Mouse (Mus musculus) hindbrain, embryonic 10.5 days (tissue): Measurements from ENCODE around the gene Cab39l. TPM values are rescaled to one million over a fixed set of nuclear protein-coding genes. Genes with fewer than 3 reads are reported as not detected.
"Not testable (repeated sequence)": the region's sequence is repeated elsewhere in the genome, so short reads cannot be mapped to it uniquely, and the experiment has no call there.

Experiments
- DNase-seq: peaks from one replicate; pipeline ENCODE4 v3.0.0-alpha.2; 2017; ENCODE audit warnings: low spot score
- H3K27ac ChIP-seq: fragments of 300-500 bp; sonication (generic); 2 replicates; pipeline ENCODE4 v1.5.1; 2016; ENCODE audit warnings: mild to moderate bottlenecking, moderate library complexity
- H3K27me3 ChIP-seq: fragments of 300-500 bp; sonication (generic); 2 replicates; pipeline ENCODE4 v1.6.1; 2016; ENCODE audit warnings: mild to moderate bottlenecking; ENCODE audit not compliant: poor library complexity, insufficient read depth, severe bottlenecking
- H3K36me3 ChIP-seq: fragments of 300-500 bp; sonication (generic); 2 replicates; pipeline ENCODE4 v1.6.1; 2016; ENCODE audit warnings: mild to moderate bottlenecking, moderate library complexity
- H3K4me1 ChIP-seq: fragments of 300-500 bp; sonication (generic); replicated peaks from 2 replicates; pipeline ENCODE4 v1.6.1; 2016; ENCODE audit warnings: mild to moderate bottlenecking
- H3K4me3 ChIP-seq: fragments of 300-500 bp; sonication (generic); 2 replicates; pipeline ENCODE4 v1.5.1; 2016; ENCODE audit warnings: mild to moderate bottlenecking, moderate library complexity
- H3K9me3 ChIP-seq: fragments of 300-500 bp; sonication (generic); 2 replicates; pipeline ENCODE4 v1.6.1; 2016; ENCODE audit warnings: mild to moderate bottlenecking, moderate library complexity
- WGBS: fragments of 180-500 bp; shearing (Covaris S2); methylation state at CpG from one replicate; pipeline ENCODE4 v1.1.7; 2016; 5-methylcytosine and 5-hydroxymethylcytosine counted together
- polyA plus RNA-seq: library from polyadenylated mRNA; unstranded; fragments of >200 nt; fragmentation: Nextera tagmentation; extraction: Ambion mirVana; gene quantifications from 2 replicates; pipeline ENCODE4 v1.2.1, GENCODE M21; 2016

The Cab39l gene
- polyA plus RNA-seq, 1 experiment from 2014 or later: 38.3 TPM

- 0 out of 2 replicates have a peak, but pooled peaks cover 6% of the 10 kb centered on the region for H3K36me3 ChIP-seq
- peak overlapping the region; percentile 89 for H3K27ac ChIP-seq
- H3K4me1 ChIP-seq: peaks cover 14% of the 10 kb centered on the region
- peak overlapping the region; percentile 92 for H3K4me3 ChIP-seq
- H3K9me3 ChIP-seq: no peaks in the 10 kb centered on the region
- peaks cover 6% of the 10 kb centered on the region; the same call in 1 of the 2 replicates for H3K27me3 ChIP-seq
- no peak for DNase-seq
- WGBS: 5% methylated on average over 8 of the region's 8 CpGs
These were observed 157.5 kb downstream of the Cab39l start for GRCm38 (mm10) chr14:59598260-59598627.

GRCm38 (mm10) chr14:59604002-59604645 is 163.4 kb downstream of the Cab39l start:
- 67% methylated on average over 5 of the region's 5 CpGs for WGBS
- DNase-seq: no peak
- Histone ChIP-seq H3K27ac (no peak overlapping the region), H3K9me3 (no peaks in the 10 kb centered on the region), H3K36me3 (no peaks in the 10 kb centered on the region), H3K4me1 (no peaks in the 10 kb centered on the region), H3K4me3 (no peak overlapping the region), H3K27me3 (peaks cover 10% of the 10 kb centered on the region)

- Histone ChIP-seq H3K27ac (no peak overlapping the region), H3K36me3 (no peaks in the 10 kb centered on the region), H3K4me3 (no peak overlapping the region), H3K9me3 (no peaks in the 10 kb centered on the region), H3K27me3 (peaks cover 10% of the 10 kb centered on the region), H3K4me1 (no peaks in the 10 kb centered on the region)
- WGBS: 23% methylated on average over 5 of the region's 5 CpGs
- peak; percentile 67 for DNase-seq
These were observed 165.0 kb downstream of the Cab39l start for GRCm38 (mm10) chr14:59605671-59606353.

- Histone ChIP-seq H3K27ac (no peak overlapping the region), H3K4me3 (no peak overlapping the region), H3K4me1 (no peaks in the 10 kb centered on the region), H3K27me3 (peaks cover 10% of the 10 kb centered on the region), H3K9me3 (no peaks in the 10 kb centered on the region), H3K36me3 (no peaks in the 10 kb centered on the region)
- no peak for DNase-seq
- 42% methylated on average over 3 of the region's 3 CpGs for WGBS
These were observed 166.2 kb downstream of the Cab39l start for GRCm38 (mm10) chr14:59607021-59607420.

- no peak overlapping the region for H3K4me3 ChIP-seq
- H3K36me3 ChIP-seq: no peaks in the 10 kb centered on the region
- peak; percentile 53 for DNase-seq
- WGBS: 58% methylated on average over 14 of the region's 14 CpGs
- no peaks in the 10 kb centered on the region for H3K9me3 ChIP-seq
- no peak overlapping the region for H3K27ac ChIP-seq
- H3K27me3 ChIP-seq: peaks cover 4% of the 10 kb centered on the region; the same call in 1 of the 2 replicates
- no peaks in the 10 kb centered on the region for H3K4me1 ChIP-seq
These were observed 172.3 kb downstream of the Cab39l start for GRCm38 (mm10) chr14:59612920-59613625.

GRCm38 (mm10) chr14:59614149-59614548 is 173.4 kb downstream of the Cab39l start:
- not testable (repeated sequence) for H3K27me3 ChIP-seq, H3K4me3 ChIP-seq, H3K9me3 ChIP-seq, H3K36me3 ChIP-seq, H3K4me1 ChIP-seq, DNase-seq, H3K27ac ChIP-seq
- WGBS: 78% methylated on average over 3 of the region's 3 CpGs

- H3K36me3 ChIP-seq: no peaks in the 10 kb centered on the region
- no peaks in the 10 kb centered on the region for H3K4me1 ChIP-seq
- H3K27me3 ChIP-seq: peaks cover 9% of the 10 kb centered on the region
- H3K9me3 ChIP-seq: no peaks in the 10 kb centered on the region
- WGBS: 80% methylated on average over 7 of the region's 7 CpGs
- no peak for DNase-seq
- H3K4me3 ChIP-seq: no peak overlapping the region
- H3K27ac ChIP-seq: no peak overlapping the region
These were observed 176.0 kb downstream of the Cab39l start for GRCm38 (mm10) chr14:59616802-59617201.

- Histone ChIP-seq H3K4me1 (peaks cover 39% of the 10 kb centered on the region), H3K9me3 (no peaks in the 10 kb centered on the region), H3K27me3 (peaks cover 69% of the 10 kb centered on the region), H3K27ac (no peak overlapping the region), H3K36me3 (no peaks in the 10 kb centered on the region), H3K4me3 (0 out of 2 replicates have a peak overlapping the region, but pooled peaks have one; percentile 72)
- WGBS: 31% methylated on average over 9 of the region's 9 CpGs
- DNase-seq: no peak
These were observed 183.6 kb downstream of the Cab39l start for GRCm38 (mm10) chr14:59624326-59624885.

- Histone ChIP-seq H3K36me3 (peaks cover 8% of the 10 kb centered on the region), H3K9me3 (no peaks in the 10 kb centered on the region), H3K27ac (peak within 1 kb of the TSS; percentile 87), H3K4me1 (peaks cover 42% of the 10 kb centered on the region), H3K27me3 (peaks cover 77% of the 10 kb centered on the region), H3K4me3 (peak within 1 kb of the TSS; percentile 72)
- WGBS: under 1% methylated on average over 65 of the region's 65 CpGs
- DNase-seq: peak; percentile 88
These were observed 184.5 kb downstream of the Cab39l start, which contains the start of gene Shisa2 for GRCm38 (mm10) chr14:59625158-59625805. Gene Shisa2 (plus strand): TSS chr14:59625308.

- peak; percentile 77 for DNase-seq
- no peaks in the 10 kb centered on the region for H3K9me3 ChIP-seq
- peaks cover 9% of the 10 kb centered on the region for H3K36me3 ChIP-seq
- peaks cover 78% of the 10 kb centered on the region for H3K27me3 ChIP-seq
- WGBS: under 1% methylated on average over 51 of the region's 51 CpGs
- H3K27ac ChIP-seq: peak overlapping the region; percentile 87
- H3K4me1 ChIP-seq: peaks cover 42% of the 10 kb centered on the region
- peak overlapping the region; percentile 72 for H3K4me3 ChIP-seq
These were observed 185.1 kb downstream of the Cab39l start for GRCm38 (mm10) chr14:59625806-59626364.

- Histone ChIP-seq H3K4me1 (peaks cover 42% of the 10 kb centered on the region), H3K27ac (peak overlapping the region; percentile 87; the same call in 1 of the 2 replicates), H3K27me3 (peaks cover 74% of the 10 kb centered on the region), H3K9me3 (no peaks in the 10 kb centered on the region), H3K36me3 (peaks cover 9% of the 10 kb centered on the region), H3K4me3 (peak overlapping the region; percentile 72)
- 34% methylated on average over 8 of the region's 8 CpGs for WGBS
- DNase-seq: no peak
These were observed 185.9 kb downstream of the Cab39l start for GRCm38 (mm10) chr14:59626711-59627110.

- Histone ChIP-seq H3K27me3 (peaks cover 69% of the 10 kb centered on the region), H3K36me3 (peaks cover 9% of the 10 kb centered on the region), H3K9me3 (no peaks in the 10 kb centered on the region), H3K27ac (0 out of 2 replicates have a peak overlapping the region, but pooled peaks have one; percentile 24), H3K4me3 (peak overlapping the region; percentile 72), H3K4me1 (peaks cover 42% of the 10 kb centered on the region)
- WGBS: 40% methylated on average over 9 of the region's 9 CpGs
- no peak for DNase-seq
These were observed 186.4 kb downstream of the Cab39l start for GRCm38 (mm10) chr14:59627142-59627680.
